Mouse (Mus musculus) bone marrow, adult 2 months (tissue): ENCODE data around the gene Trp63. TPM values are rescaled to one million over a fixed set of nuclear protein-coding genes. Genes with fewer than 3 reads are reported as not detected.

Experiments
- H3K27ac ChIP-seq: fragments of 200-500 bp; 2 replicates; pipeline ENCODE4 v1.5.1; 2012; ENCODE audit warnings: low read depth, mild to moderate bottlenecking, control low read depth, inconsistent platforms, low read length; ENCODE audit not compliant: control insufficient read depth, poor library complexity, insufficient read depth
- H3K4me1 ChIP-seq: fragments of 200-500 bp; 2 replicates; pipeline ENCODE4 v1.6.1; 2011; ENCODE audit warnings: low read length; ENCODE audit not compliant: control insufficient read depth, insufficient read depth
- H3K4me3 ChIP-seq: fragments of 200-500 bp; replicated peaks from 2 replicates; pipeline ENCODE3; 2011; ENCODE audit warnings: mild to moderate bottlenecking, low read depth, low read length, control low read depth; ENCODE audit not compliant: control insufficient read depth
- CTCF ChIP-seq: fragments of 200-500 bp; IDR thresholded peaks from 2 replicates; pipeline ENCODE4 v1.5.1; 2011; ENCODE audit warnings: low read length, control low read depth; ENCODE audit not compliant: control insufficient read depth, insufficient read depth
- POLR2A ChIP-seq: fragments of 200-500 bp; IDR thresholded peaks from 2 replicates; pipeline ENCODE4 v1.6.1; 2011; ENCODE audit warnings: low read depth, mild to moderate bottlenecking, control low read depth, low read length, borderline replicate concordance; ENCODE audit not compliant: control insufficient read depth
- WGBS: fragments of 180-500 bp; shearing (Covaris S2); methylation state at CpG from one replicate; pipeline ENCODE4 v1.1.7; 2018; 5-methylcytosine and 5-hydroxymethylcytosine counted together
- polyA plus RNA-seq: library from polyadenylated mRNA; stranded (reverse); fragments of >200 nt; gene quantifications from 2 replicates; pipeline ENCODE4 v1.2.4, GENCODE M21; 2011; ENCODE audit warnings: low replicate concordance; ENCODE audit not compliant: missing spikeins, insufficient read depth, insufficient read length

Gene Trp63
- polyA plus RNA-seq, 1 experiment, result not detected

DNA sequence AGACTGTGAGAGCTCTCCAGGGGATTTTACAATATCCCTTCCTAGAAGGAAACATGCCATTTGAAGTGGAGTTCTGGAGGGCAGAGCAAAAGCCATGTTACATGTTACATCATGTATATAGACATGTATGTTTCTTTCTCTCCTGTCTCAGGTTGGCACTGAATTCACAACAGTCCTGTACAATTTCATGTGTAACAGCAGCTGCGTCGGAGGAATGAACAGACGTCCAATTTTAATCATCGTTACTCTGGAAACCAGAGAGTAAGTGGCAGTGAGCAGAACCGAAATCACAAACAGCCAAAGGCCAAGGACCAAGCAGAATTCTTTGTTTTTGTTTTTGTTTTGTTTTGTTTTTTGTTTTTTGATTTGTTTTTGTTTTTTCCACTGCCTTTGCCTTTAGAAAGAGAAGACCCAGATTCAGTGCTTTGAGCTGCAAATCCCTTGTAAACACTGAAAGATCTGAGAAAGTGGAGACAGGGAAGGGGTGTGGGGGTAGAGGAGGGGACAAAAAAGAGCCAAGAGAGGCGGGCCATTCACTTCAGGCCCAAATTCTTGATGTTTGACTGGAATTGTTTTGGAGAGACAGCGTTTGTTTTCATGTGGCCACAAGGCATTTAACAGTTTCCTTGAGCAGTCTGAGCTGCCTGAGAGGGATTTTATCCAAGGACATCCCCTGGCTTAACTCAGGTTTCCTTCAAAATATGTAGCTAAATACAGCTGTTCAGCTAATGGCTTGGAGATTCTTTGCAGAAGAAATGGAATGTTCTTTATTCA is 181.7 kb downstream of the Trp63 start:
- Histone ChIP-seq H3K4me3 (no peak overlapping the region), H3K4me1 (no peaks in the 10 kb centered on the region), H3K27ac (no peak overlapping the region)
- TF ChIP-seq CTCF (no peak), POLR2A (no peak)
- WGBS, result 69% methylated on average over 7 of the region's 7 CpGs

GRCm38 (mm10) chr16:25871503-25871902 is 187.9 kb downstream of the Trp63 start:
- H3K4me1 ChIP-seq, result no peaks in the 10 kb centered on the region
- H3K4me3 ChIP-seq, result no peak overlapping the region
- H3K27ac ChIP-seq, result no peak overlapping the region
- TF ChIP-seq CTCF (no peak), POLR2A (no peak)
- WGBS, result 66% methylated on average over 1 of the region's 1 CpGs

GRCm38 (mm10) chr16:25875681-25876080 is 192.1 kb downstream of the Trp63 start:
- Histone ChIP-seq H3K27ac (no peak overlapping the region), H3K4me3 (no peak overlapping the region), H3K4me1 (no peaks in the 10 kb centered on the region)
- TF ChIP-seq POLR2A (no peak), CTCF (no peak)
- 76% methylated on average over 2 of the region's 2 CpGs for WGBS

DNA sequence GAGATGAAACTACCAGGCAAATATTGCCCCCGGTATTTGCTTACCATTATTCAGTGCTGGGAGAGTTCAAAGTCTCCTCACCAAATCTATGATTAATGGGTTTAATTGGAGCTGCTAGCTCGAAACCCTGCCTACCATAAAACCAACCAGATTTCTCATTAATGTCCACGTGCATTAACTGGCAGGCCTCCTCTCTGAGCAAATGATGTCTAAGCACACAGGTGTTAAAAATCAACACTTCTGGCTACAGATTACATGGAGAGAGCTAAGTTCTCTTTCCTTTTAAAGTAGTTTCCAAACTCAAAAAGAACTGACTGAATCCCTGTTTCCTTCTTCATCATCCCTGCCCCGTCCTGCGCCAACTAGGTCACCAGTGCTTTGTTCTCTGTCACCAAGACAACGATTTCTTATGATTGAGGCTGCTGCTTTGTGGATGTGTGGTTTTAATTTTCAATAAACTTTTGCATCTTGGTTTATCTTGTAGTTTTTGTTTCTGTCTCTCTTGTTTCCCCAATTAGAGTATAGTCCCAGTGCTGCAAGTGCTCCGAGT is 193.9 kb downstream of the Trp63 start:
- TF ChIP-seq POLR2A (no peak), CTCF (no peak)
- no peak overlapping the region for H3K27ac ChIP-seq
- 76% methylated on average over 7 of the region's 7 CpGs for WGBS
- H3K4me3 ChIP-seq, result no peak overlapping the region
- H3K4me1 ChIP-seq, result no peaks in the 10 kb centered on the region

DNA sequence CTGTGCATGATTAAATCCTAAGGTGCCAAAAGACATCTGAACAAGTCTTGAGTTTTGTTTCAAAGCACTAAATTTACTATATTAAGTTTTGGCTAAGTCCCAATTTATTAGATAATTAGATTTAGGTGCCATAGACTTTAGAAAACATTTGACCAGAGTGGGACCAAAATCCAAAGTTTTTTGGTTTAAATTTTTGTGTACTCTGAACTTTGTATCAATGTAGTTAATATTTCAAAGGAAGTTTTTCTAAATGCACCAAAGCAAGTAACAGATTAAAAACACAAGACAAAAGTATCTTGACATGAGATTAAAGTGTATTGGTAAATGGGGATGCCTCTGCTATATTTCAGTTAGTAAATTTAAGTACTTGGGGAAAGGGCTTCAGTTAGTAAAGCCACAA is 194.6 kb downstream of the Trp63 start:
- Histone ChIP-seq H3K27ac (no peak overlapping the region), H3K4me1 (no peaks in the 10 kb centered on the region), H3K4me3 (no peak overlapping the region)
- no peak for TF ChIP-seq CTCF
- TF ChIP-seq POLR2A, result no peak

GRCm38 (mm10) chr16:25899071-25899470 is 215.5 kb downstream of the Trp63 start:
- Histone ChIP-seq H3K27ac (no peak overlapping the region), H3K4me3 (no peak overlapping the region), H3K4me1 (no peaks in the 10 kb centered on the region)
- TF ChIP-seq CTCF (no peak), POLR2A (no peak)
- 31% methylated on average over 4 of the region's 4 CpGs for WGBS

DNA sequence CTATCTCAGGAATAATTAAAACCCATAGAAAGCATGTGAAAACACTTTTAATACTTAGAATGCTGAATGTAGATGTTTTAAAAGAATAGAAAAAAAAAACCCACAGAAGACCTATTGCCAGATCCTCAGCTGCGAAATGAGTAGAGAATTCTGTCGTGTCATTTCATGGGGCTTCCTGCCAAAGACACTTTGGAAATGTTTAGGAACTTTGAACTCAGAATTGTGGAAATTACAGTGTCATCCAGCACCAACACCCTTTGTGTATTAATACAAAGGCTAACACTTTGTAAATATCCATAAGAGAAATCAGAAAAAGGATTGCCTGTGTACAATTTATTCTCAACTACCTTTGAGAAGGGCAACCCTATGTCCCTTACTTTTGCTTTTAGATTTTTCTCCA is 216.1 kb downstream of the Trp63 start:
- Histone ChIP-seq H3K4me1 (no peaks in the 10 kb centered on the region), H3K4me3 (no peak overlapping the region), H3K27ac (no peak overlapping the region)
- TF ChIP-seq POLR2A (no peak), CTCF (no peak)
- 48% methylated on average over 2 of the region's 2 CpGs for WGBS

- Histone ChIP-seq H3K27ac (no peak overlapping the region), H3K4me1 (no peaks in the 10 kb centered on the region), H3K4me3 (no peak overlapping the region)
- TF ChIP-seq POLR2A, result no peak
- no peak for TF ChIP-seq CTCF
- 72% methylated on average over 3 of the region's 3 CpGs for WGBS
Measured at GRCm38 (mm10) chr16:25900389-25900908, 216.9 kb downstream of the Trp63 start.
